Mouse (Mus musculus) stomach, embryonic 16.5 days (tissue): ENCODE data around the gene Cacnb3. TPM values are rescaled to one million over a fixed set of nuclear protein-coding genes. Genes with fewer than 3 reads are reported as not detected.

Experiments used
- ATAC-seq: fragments of 200-750 bp; cut with Nextera tagmentation; 2 replicates; pipeline ENCODE4 v1.8.0; 2017; ENCODE audit warnings: moderate number of reproducible peaks, moderate TSS enrichment; ENCODE audit not compliant: insufficient read depth, low FRiP score
- H3K27ac ChIP-seq: fragments of 300-500 bp; sonication (generic); 2 replicates; pipeline ENCODE4 v1.5.1; 2014; ENCODE audit warnings: low read length
- H3K27me3 ChIP-seq: fragments of 300-500 bp; sonication (generic); 2 replicates; pipeline ENCODE4 v1.6.1; 2014; ENCODE audit warnings: low read length, control low read depth, mixed read lengths; ENCODE audit not compliant: control insufficient read depth, insufficient read depth
- H3K36me3 ChIP-seq: fragments of 300-500 bp; sonication (generic); 2 replicates; pipeline ENCODE4 v1.6.1; 2014; ENCODE audit warnings: low read length; ENCODE audit not compliant: control insufficient read depth, insufficient read depth
- H3K4me1 ChIP-seq: fragments of 300-500 bp; sonication (generic); 2 replicates; pipeline ENCODE4 v1.6.1; 2014; ENCODE audit warnings: low read length, control low read depth, mixed read lengths; ENCODE audit not compliant: control insufficient read depth, insufficient read depth
- H3K4me2 ChIP-seq: fragments of 300-500 bp; sonication (generic); 2 replicates; pipeline ENCODE4 v1.6.1; 2014; ENCODE audit warnings: low read depth, low read length, mixed read lengths
- H3K4me3 ChIP-seq: fragments of 300-500 bp; sonication (generic); replicated peaks from 2 replicates; pipeline ENCODE4 v1.5.1; 2014; ENCODE audit warnings: mild to moderate bottlenecking, low read length
- H3K9ac ChIP-seq: fragments of 300-500 bp; sonication (generic); 2 replicates; pipeline ENCODE4 v1.6.1; 2014; ENCODE audit warnings: low read length
- H3K9me3 ChIP-seq: fragments of 300-500 bp; sonication (generic); replicated peaks from 2 replicates; pipeline ENCODE4 v1.6.1; 2016; ENCODE audit warnings: low read length, control low read depth; ENCODE audit not compliant: control insufficient read depth
- WGBS: fragments of 180-500 bp; shearing (Covaris S2); extraction: QIAGEN DNeasy Blood & Tissue Kit; methylation state at CpG from one replicate; pipeline ENCODE4 v1.1.7; 2014; 5-methylcytosine and 5-hydroxymethylcytosine counted together
- polyA plus RNA-seq: library from polyadenylated mRNA; unstranded; fragments of >200 nt; fragmentation: Nextera tagmentation; extraction: Ambion mirVana; gene quantifications from 2 replicates; pipeline ENCODE4 v1.2.1, GENCODE M21; 2015

Cacnb3 gene
- polyA plus RNA-seq, 1 experiment from 2014 or later, result 28.2 TPM

GRCm38 (mm10) chr15:98683177-98683576 lies 52.5 kb downstream of the Cacnb3 start:
- H3K36me3 ChIP-seq, result no peaks in the 10 kb centered on the region
- no peaks in the 10 kb centered on the region for H3K9me3 ChIP-seq
- H3K27ac ChIP-seq, result no peak overlapping the region
- H3K4me1 ChIP-seq, result no peaks in the 10 kb centered on the region
- no peak overlapping the region for H3K4me3 ChIP-seq
- WGBS, result 52% methylated on average over 10 of the region's 10 CpGs
- H3K9ac ChIP-seq, result no peak overlapping the region
- no peak overlapping the region for H3K4me2 ChIP-seq
- ATAC-seq, result no peak
- no peaks in the 10 kb centered on the region for H3K27me3 ChIP-seq

DNA sequence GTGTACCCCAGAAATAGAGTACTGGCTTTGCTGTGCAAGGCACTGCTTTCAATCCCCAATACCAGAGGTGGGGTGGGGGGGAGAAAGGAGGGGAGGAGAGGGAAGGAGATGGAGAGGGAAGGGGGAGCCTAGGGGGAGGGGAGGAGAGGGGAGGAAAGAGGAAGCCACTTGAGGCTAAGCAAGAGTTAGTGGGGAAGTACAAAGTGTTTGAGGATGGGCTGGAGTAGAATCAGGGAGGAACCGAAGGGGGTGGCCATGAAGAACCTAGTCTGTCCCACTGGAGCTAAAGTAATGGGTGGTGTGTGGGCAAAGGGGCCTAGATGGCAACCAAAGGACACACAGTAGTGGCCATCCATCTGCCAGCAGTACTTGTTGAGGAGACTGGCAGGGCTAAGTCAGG lies 53.1 kb downstream of the Cacnb3 start:
- ATAC-seq, result no peak
- Histone ChIP-seq H3K9me3 (no peaks in the 10 kb centered on the region), H3K36me3 (no peaks in the 10 kb centered on the region), H3K27ac (no peak overlapping the region), H3K4me1 (no peaks in the 10 kb centered on the region), H3K9ac (no peak overlapping the region), H3K4me2 (no peak overlapping the region), H3K27me3 (no peaks in the 10 kb centered on the region), H3K4me3 (no peak overlapping the region)
- WGBS, result 78% methylated on average over 1 of the region's 1 CpGs

DNA sequence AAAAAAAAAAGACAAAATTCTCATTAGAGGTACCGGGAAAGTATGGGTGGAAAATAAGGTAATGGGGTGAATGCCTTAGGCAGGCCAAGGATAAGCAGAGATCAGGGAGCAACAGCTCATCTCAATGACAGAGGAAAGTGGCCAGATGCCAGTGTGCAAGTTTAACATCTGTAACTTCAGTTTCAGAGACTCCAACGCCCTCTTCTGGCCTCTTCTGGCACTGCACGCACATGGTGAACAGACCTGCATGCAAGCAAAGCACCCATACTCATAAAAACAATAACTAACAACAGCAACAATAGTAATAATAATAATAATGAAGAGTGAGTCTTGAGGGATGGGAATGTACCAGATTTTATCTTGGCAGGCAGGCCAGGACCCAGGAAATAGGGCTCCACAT lies 55.3 kb downstream of the Cacnb3 start:
- H3K9ac ChIP-seq, result no peak overlapping the region
- ATAC-seq, result no peak
- H3K4me2 ChIP-seq, result no peak overlapping the region
- no peak overlapping the region for H3K4me3 ChIP-seq
- H3K4me1 ChIP-seq, result no peaks in the 10 kb centered on the region
- H3K27ac ChIP-seq, result no peak overlapping the region
- no peaks in the 10 kb centered on the region for H3K9me3 ChIP-seq
- 65% methylated on average over 3 of the region's 3 CpGs for WGBS
- H3K36me3 ChIP-seq, result no peaks in the 10 kb centered on the region
- no peaks in the 10 kb centered on the region for H3K27me3 ChIP-seq

DNA sequence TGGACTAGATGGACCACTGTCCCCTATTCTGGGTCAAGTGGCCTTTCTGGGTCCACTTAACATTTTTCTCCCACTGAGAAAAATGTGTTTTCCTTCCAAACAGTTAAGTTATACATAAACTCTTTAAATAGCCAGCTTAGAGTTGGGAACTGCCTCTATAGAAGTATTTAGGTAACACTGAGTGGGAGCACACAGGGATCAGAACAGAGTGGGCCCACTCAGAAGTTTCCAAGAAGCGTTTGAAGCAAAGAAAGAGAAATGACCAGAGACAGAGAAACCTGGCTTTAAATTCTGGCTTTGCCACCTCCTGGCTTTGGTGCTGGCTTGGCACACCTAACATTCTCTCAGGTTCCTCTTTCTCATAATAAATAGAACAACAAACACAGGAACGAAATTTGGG lies 59.0 kb downstream of the Cacnb3 start:
- WGBS, result 85% methylated on average over 2 of the region's 2 CpGs
- Histone ChIP-seq H3K4me3 (no peak overlapping the region), H3K36me3 (no peaks in the 10 kb centered on the region), H3K27ac (no peak overlapping the region), H3K9me3 (no peaks in the 10 kb centered on the region), H3K27me3 (no peaks in the 10 kb centered on the region), H3K4me2 (no peak overlapping the region), H3K9ac (no peak overlapping the region), H3K4me1 (0 out of 2 replicates have a peak, but pooled peaks cover 9% of the 10 kb centered on the region)
- ATAC-seq, result no peak

- Histone ChIP-seq H3K4me2 (no peak overlapping the region), H3K4me3 (no peak overlapping the region), H3K9ac (no peak overlapping the region), H3K27me3 (no peaks in the 10 kb centered on the region), H3K9me3 (no peaks in the 10 kb centered on the region), H3K27ac (no peak overlapping the region), H3K4me1 (0 out of 2 replicates have a peak, but pooled peaks cover 11% of the 10 kb centered on the region), H3K36me3 (no peaks in the 10 kb centered on the region)
- WGBS, result 64% methylated on average over 7 of the region's 7 CpGs
- ATAC-seq, result no peak
Measured at GRCm38 (mm10) chr15:98691486-98692147, 61.0 kb downstream of the Cacnb3 start.

DNA sequence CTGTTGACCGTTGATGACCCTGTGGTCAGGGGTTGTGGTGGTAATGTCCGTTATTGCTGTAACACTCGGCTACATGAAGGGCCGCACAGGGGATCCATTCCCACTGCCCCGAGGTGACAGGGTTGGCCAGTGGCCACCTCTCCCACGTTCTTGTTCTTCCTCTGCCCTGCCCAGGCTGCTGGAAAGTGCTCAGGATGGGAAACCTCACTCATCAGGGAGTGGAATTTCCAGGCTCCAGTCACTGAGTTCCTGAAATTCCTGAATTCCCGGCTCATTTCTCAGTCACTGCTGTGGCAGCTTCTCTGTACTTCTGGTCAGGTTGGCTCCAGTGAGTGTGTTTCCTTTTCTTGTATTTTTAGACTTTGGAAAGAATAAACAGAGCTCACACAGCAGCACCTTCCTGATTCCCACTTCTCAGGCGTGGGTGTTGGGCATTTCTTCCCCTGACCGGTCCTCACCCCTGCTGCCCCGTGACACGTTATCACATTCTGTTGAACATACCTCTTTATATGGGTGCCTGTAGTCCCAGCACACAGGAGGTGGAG lies 61.6 kb downstream of the Cacnb3 start:
- Histone ChIP-seq H3K27me3 (no peaks in the 10 kb centered on the region), H3K9me3 (no peaks in the 10 kb centered on the region), H3K27ac (no peak overlapping the region), H3K4me2 (no peak overlapping the region), H3K9ac (no peak overlapping the region), H3K4me3 (no peak overlapping the region), H3K4me1 (0 out of 2 replicates have a peak, but pooled peaks cover 11% of the 10 kb centered on the region), H3K36me3 (no peaks in the 10 kb centered on the region)
- peak; percentile 68 for ATAC-seq
- WGBS, result 26% methylated on average over 11 of the region's 11 CpGs

Other genes with a start within 250 kb of the Cacnb3 start
- not detected in 2 replicates for gene Olfr283, start 249.9 kb upstream of the Cacnb3 start, polyA plus RNA-seq
- not detected in 2 replicates for gene Olfr282, start 199.6 kb upstream of the Cacnb3 start, polyA plus RNA-seq
- not detected in 2 replicates for gene Olfr281, start 178.3 kb upstream of the Cacnb3 start, polyA plus RNA-seq
- gene OR5BS1P, start 160.9 kb upstream of the Cacnb3 start, polyA plus RNA-seq, result not detected in 2 replicates
- 0.25 TPM in 1 of 2 replicates, not detected in the other for gene Lalba, start 148.1 kb upstream of the Cacnb3 start, polyA plus RNA-seq
- gene Olfr279, start 138.4 kb upstream of the Cacnb3 start, polyA plus RNA-seq, result not detected in 2 replicates
- 65.1 and 66.9 TPM in 2 replicates for gene Kansl2, start 96.6 kb upstream of the Cacnb3 start, polyA plus RNA-seq
- gene Ccnt1, start 59.9 kb upstream of the Cacnb3 start, polyA plus RNA-seq, result 44.9 and 52.4 TPM in 2 replicates
- gene 4930415O20Rik, start 59.8 kb upstream of the Cacnb3 start, polyA plus RNA-seq, result 0.44 and 0.45 TPM in 2 replicates
- 15.2 and 17.8 TPM in 2 replicates for gene Adcy6, start 20.8 kb upstream of the Cacnb3 start, polyA plus RNA-seq
- gene Ddx23, start 32.1 kb downstream of the Cacnb3 start, polyA plus RNA-seq, result 17.0 and 18.6 TPM in 2 replicates
- 0.91 and 0.99 TPM in 2 replicates for gene Rnd1, start 46.6 kb downstream of the Cacnb3 start, polyA plus RNA-seq
- 1.5 and 1.7 TPM in 2 replicates for gene Ccdc65, start 77.4 kb downstream of the Cacnb3 start, polyA plus RNA-seq
- 130 TPM in 2 replicates for gene Fkbp11, start 97.4 kb downstream of the Cacnb3 start, polyA plus RNA-seq
- 38.0 and 38.9 TPM in 2 replicates for gene Arf3, start 132.4 kb downstream of the Cacnb3 start, polyA plus RNA-seq
- gene Wnt10b, start 147.3 kb downstream of the Cacnb3 start, polyA plus RNA-seq, result 0.14 TPM in 1 of 2 replicates, not detected in the other
- not detected in 2 replicates for gene Wnt1, start 159.0 kb downstream of the Cacnb3 start, polyA plus RNA-seq
- not detected in 2 replicates for gene Ddn, start 178.7 kb downstream of the Cacnb3 start, polyA plus RNA-seq
- gene Prkag1, start 200.7 kb downstream of the Cacnb3 start, polyA plus RNA-seq, result 85.4 and 86.4 TPM in 2 replicates
- gene Kmt2d, start 240.4 kb downstream of the Cacnb3 start, polyA plus RNA-seq, result 10.1 and 11.4 TPM in 2 replicates